Mouse (Mus musculus) MEL (cell line): ENCODE measurements around the gene Lexm. TPM values are rescaled to one million over a fixed set of nuclear protein-coding genes. Genes with fewer than 3 reads are reported as not detected.

Experiments
- DNase-seq: peaks from one replicate; pipeline ENCODE4 v3.0.0; 2011; ENCODE audit warnings: low read depth, low spot score
- H3K27ac ChIP-seq: 2 replicates; pipeline ENCODE4 v1.5.1; 2012; ENCODE audit warnings: low read depth, mild to moderate bottlenecking, control low read depth, low read length, moderate library complexity; ENCODE audit not compliant: control insufficient read depth
- H3K27me3 ChIP-seq, 2 experiments: fragments of 150-350 bp in 1 of 2; sonication (generic) in 1 of 2; 2 replicates each; pipeline ENCODE4 v1.6.1; 2012; ENCODE audit warnings: low read length in 2 of 2, mild to moderate bottlenecking in 2 of 2, improper control_type of control experiment in 1 of 2, moderate library complexity in 1 of 2; ENCODE audit not compliant: insufficient read depth in 2 of 2, control insufficient read depth in 1 of 2
- H3K36me3 ChIP-seq, 2 experiments: 2 replicates each; pipeline ENCODE4 v1.6.1; 2012 to 2014; ENCODE audit warnings: low read length in 2 of 2, improper control_type of control experiment in 1 of 2, inconsistent platforms in 1 of 2, mild to moderate bottlenecking in 1 of 2; ENCODE audit not compliant: insufficient read depth in 2 of 2, control insufficient read depth in 1 of 2
- H3K4me1 ChIP-seq, 2 experiments: fragments of 150-350 bp in 1 of 2; sonication (generic) in 1 of 2; 2 replicates each; pipeline ENCODE4 v1.6.1; 2012; ENCODE audit warnings: low read length in 2 of 2, improper control_type of control experiment in 1 of 2, mild to moderate bottlenecking in 1 of 2; ENCODE audit not compliant: insufficient read depth in 2 of 2, control insufficient read depth in 1 of 2
- H3K4me3 ChIP-seq, 2 experiments: fragments of 150-350 bp in 1 of 2; sonication (generic) in 1 of 2; 2 replicates each; pipeline ENCODE4 v1.5.1; 2012; ENCODE audit warnings: low read depth in 2 of 2, low read length in 2 of 2, mild to moderate bottlenecking in 2 of 2, moderate library complexity in 2 of 2, control low read depth in 1 of 2, improper control_type of control experiment in 1 of 2; ENCODE audit not compliant: control insufficient read depth in 1 of 2, insufficient read depth in 1 of 2
- H3K79me2 ChIP-seq: 2 replicates; pipeline ENCODE4 v1.6.1; 2012; ENCODE audit warnings: mild to moderate bottlenecking, low read length, moderate library complexity; ENCODE audit not compliant: control insufficient read depth, poor library complexity, insufficient read depth
- H3K9ac ChIP-seq: 2 replicates; pipeline ENCODE4 v1.6.1; 2012; ENCODE audit warnings: low read depth, mild to moderate bottlenecking, control low read depth, low read length, moderate library complexity; ENCODE audit not compliant: control insufficient read depth, poor library complexity, severe bottlenecking
- H3K9me3 ChIP-seq: fragments of 150-350 bp; sonication (generic); replicated peaks from 2 replicates; pipeline ENCODE4 v1.6.1; 2012; ENCODE audit warnings: mild to moderate bottlenecking, low read length, improper control_type of control experiment, moderate library complexity; ENCODE audit not compliant: insufficient read depth
- CHD1 ChIP-seq: IDR thresholded peaks from 2 replicates; pipeline ENCODE4 v1.6.1; 2012; ENCODE audit warnings: low read depth, mild to moderate bottlenecking, inconsistent platforms, low read length, improper control_type of control experiment
- CTCF ChIP-seq, 3 experiments: IDR thresholded peaks in 2 of 3; conservative IDR thresholded peaks in 1 of 3; 2 replicates each; pipeline ENCODE4 v1.5.1; 2011 to 2012; ENCODE audit warnings: low read length in 3 of 3, low read depth in 2 of 3, mild to moderate bottlenecking in 2 of 3, improper control_type of control experiment in 1 of 3, inconsistent platforms in 1 of 3, mixed read lengths in 1 of 3, moderate library complexity in 1 of 3; ENCODE audit not compliant: control insufficient read depth in 1 of 3, insufficient read depth in 1 of 3, poor library complexity in 1 of 3, severe bottlenecking in 1 of 3
- E2F4 ChIP-seq: IDR thresholded peaks from 2 replicates; pipeline ENCODE4 v1.6.1; 2011; ENCODE audit warnings: low read depth, low read length, improper control_type of control experiment, borderline replicate concordance
- EP300 ChIP-seq, 2 experiments: IDR thresholded peaks; 2 replicates each; pipeline ENCODE4 v1.6.1; 2011; ENCODE audit warnings: improper control_type of control experiment in 2 of 2, low read length in 2 of 2, low read depth in 1 of 2, mild to moderate bottlenecking in 1 of 2
- GABPA ChIP-seq: IDR thresholded peaks from 2 replicates; pipeline ENCODE4 v1.6.1; 2012; ENCODE audit warnings: low read depth, mild to moderate bottlenecking, inconsistent platforms, low read length, improper control_type of control experiment, moderate library complexity
- HCFC1 ChIP-seq: IDR thresholded peaks from 2 replicates; pipeline ENCODE4 v1.6.1; 2012; ENCODE audit warnings: low read depth, mild to moderate bottlenecking, inconsistent platforms, low read length, improper control_type of control experiment, moderate library complexity
- JUND ChIP-seq: IDR thresholded peaks from 2 replicates; pipeline ENCODE4 v1.6.1; 2011; ENCODE audit warnings: low read depth, mild to moderate bottlenecking, improper control_type of control experiment, low read length
- MEF2A ChIP-seq: IDR thresholded peaks from 2 replicates; pipeline ENCODE4 v1.6.1; 2014; ENCODE audit warnings: low read depth, mild to moderate bottlenecking, inconsistent platforms, low read length, improper control_type of control experiment; ENCODE audit not compliant: poor library complexity, insufficient replicate concordance, severe bottlenecking; ENCODE audit errors: extremely low read depth
- MXI1 ChIP-seq: IDR thresholded peaks from 2 replicates; pipeline ENCODE4 v1.6.1; 2011; ENCODE audit warnings: mild to moderate bottlenecking, low read depth, low read length, improper control_type of control experiment
- NELFE ChIP-seq: IDR thresholded peaks from 2 replicates; pipeline ENCODE4 v1.6.1; 2011; ENCODE audit warnings: low read depth, low read length, improper control_type of control experiment
- NRF1 ChIP-seq: IDR thresholded peaks from 2 replicates; pipeline ENCODE4 v1.6.1; 2014; ENCODE audit warnings: low read depth, mild to moderate bottlenecking, inconsistent platforms, low read length, improper control_type of control experiment, moderate library complexity; ENCODE audit not compliant: poor library complexity, insufficient read depth, severe bottlenecking
- POLR2AphosphoS2 ChIP-seq: IDR thresholded peaks from 2 replicates; pipeline ENCODE4 v1.6.1; 2011; ENCODE audit warnings: low read length, improper control_type of control experiment
- POLR2AphosphoS5 ChIP-seq: IDR thresholded peaks from 2 replicates; pipeline ENCODE4 v1.6.1; 2012; ENCODE audit warnings: low read depth, borderline replicate concordance, mild to moderate bottlenecking, inconsistent platforms, low read length, moderate library complexity, mixed read lengths
- RAD21 ChIP-seq: IDR thresholded peaks from 2 replicates; pipeline ENCODE4 v1.6.1; 2011; ENCODE audit warnings: mild to moderate bottlenecking, low read depth, low read length, improper control_type of control experiment
- SMC3 ChIP-seq: IDR thresholded peaks from 2 replicates; pipeline ENCODE4 v1.6.1; 2011; ENCODE audit warnings: low read depth, low read length, improper control_type of control experiment
- TAL1 ChIP-seq: IDR thresholded peaks from 2 replicates; pipeline ENCODE4 v1.6.1; 2012; ENCODE audit warnings: mild to moderate bottlenecking, inconsistent platforms, low read length, moderate library complexity, mixed read lengths
- USF1 ChIP-seq: IDR thresholded peaks from 2 replicates; pipeline ENCODE4 v1.6.1; 2014; ENCODE audit warnings: low read depth, mild to moderate bottlenecking, inconsistent platforms, low read length, improper control_type of control experiment, moderate library complexity
- ZMIZ1 ChIP-seq: IDR thresholded peaks from 2 replicates; pipeline ENCODE4 v1.6.1; 2012; ENCODE audit warnings: low read depth, mild to moderate bottlenecking, inconsistent platforms, low read length, improper control_type of control experiment, moderate library complexity
- ZNF384 ChIP-seq: IDR thresholded peaks from 2 replicates; pipeline ENCODE4 v1.6.1; 2012; ENCODE audit warnings: low read depth, mild to moderate bottlenecking, inconsistent platforms, low read length, improper control_type of control experiment
- polyA plus RNA-seq, 2 experiments: library from polyadenylated mRNA; stranded (reverse) in 1 of 2; unstranded in 1 of 2; fragments of >175 nt in 1 of 2; fragments of >200 nt in 1 of 2; gene quantifications; 2 replicates each; pipeline versions ENCODE4 v1.2.1 to v1.2.4; 2012; ENCODE audit warnings: low replicate concordance in 2 of 2, low read depth in 1 of 2; ENCODE audit not compliant: insufficient read length in 2 of 2, insufficient read depth in 1 of 2, missing spikeins in 1 of 2
- total RNA-seq: library from RNA; depleted of rRNA; stranded (reverse); fragments of 300-350 nt; gene quantifications from 2 replicates; pipeline ENCODE4 v1.2.3, GENCODE M21; 2012

The Lexm gene
- total and polyA plus RNA-seq, 3 experiments = 6.1 to 17.5 TPM; not detected in 1

DNA sequence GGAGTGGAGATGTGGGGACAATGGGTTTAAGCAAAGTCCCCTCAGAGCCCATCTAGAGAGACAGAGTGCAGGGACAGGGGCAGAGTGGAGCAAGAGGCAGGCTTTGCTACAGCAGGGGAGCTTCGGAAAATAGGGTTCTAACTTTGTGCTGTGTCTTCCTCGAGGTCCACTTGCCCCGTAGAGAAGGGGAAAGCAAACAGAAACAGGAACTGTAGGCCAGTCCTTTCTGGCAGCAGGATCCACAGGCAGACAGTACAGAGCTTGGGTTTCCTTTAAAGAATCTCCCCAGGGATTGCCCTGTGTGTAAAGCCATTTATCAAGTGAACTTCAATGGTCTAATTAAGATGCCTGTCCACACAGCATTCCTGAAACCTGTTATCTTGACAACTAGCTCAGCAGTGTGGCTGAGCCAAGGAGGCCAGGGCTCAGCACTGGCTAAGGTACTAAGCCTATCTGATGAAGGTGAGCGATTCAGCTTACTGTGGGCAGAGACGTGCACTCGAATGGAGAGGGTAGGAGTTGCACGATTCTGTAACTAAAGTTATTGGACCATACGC, 71.1 kb downstream of the Lexm start:
- Histone ChIP-seq H3K27ac (no peak overlapping the region), H3K79me2 (no peaks in the 10 kb centered on the region), H3K36me3 (no peaks in the 10 kb centered on the region), H3K27me3 (peaks cover 0 to 13% of the 10 kb centered on the region in 2 experiments; a peak in 3 of 4 replicates), H3K9me3 (no peaks in the 10 kb centered on the region), H3K9ac (no peak overlapping the region), H3K4me1 (no peaks in the 10 kb centered on the region), H3K4me3 (no peak overlapping the region)
- TF ChIP-seq HCFC1 = no peak
- TF ChIP-seq NRF1 = no peak
- no peak for TF ChIP-seq JUND
- DNase-seq = no peak

DNA sequence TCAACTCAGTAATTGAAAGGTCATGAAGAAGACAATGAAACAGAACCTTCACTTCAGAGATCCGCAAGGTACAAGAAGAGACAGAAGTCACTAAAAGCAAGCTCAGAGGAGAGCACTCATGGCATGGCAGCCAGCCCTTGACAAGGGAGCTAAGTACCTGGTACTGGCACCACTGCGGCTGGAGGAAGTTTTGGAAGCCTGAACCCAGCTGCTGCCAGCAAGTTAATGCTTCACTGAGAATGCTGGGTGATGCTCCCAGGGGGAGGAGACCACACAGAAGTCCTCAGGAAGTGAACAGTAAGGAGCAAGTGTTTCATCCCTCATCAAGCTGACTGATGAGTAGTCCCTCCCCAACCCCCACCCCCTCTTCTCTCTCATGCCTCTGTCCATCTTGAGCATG, 74.8 kb downstream of the Lexm start:
- Histone ChIP-seq H3K27me3 (peaks cover 0 to 10% of the 10 kb centered on the region in 2 experiments; a peak in 3 of 4 replicates), H3K27ac (no peak overlapping the region), H3K36me3 (no peaks in the 10 kb centered on the region), H3K9me3 (no peaks in the 10 kb centered on the region), H3K4me1 (no peaks in the 10 kb centered on the region), H3K79me2 (no peaks in the 10 kb centered on the region), H3K4me3 (no peak overlapping the region), H3K9ac (no peak overlapping the region)
- DNase-seq = no peak
- TF ChIP-seq EP300 (IDR thresholded peaks at IDR 0.05; ENCODE audit: low read depth in 1 of 2, low read length in 2 of 2) = no peak
- TF ChIP-seq POLR2AphosphoS5 = no peak
- no peak for TF ChIP-seq ZNF384
- TF ChIP-seq CHD1 = no peak
- no peak for TF ChIP-seq GABPA
- no peak for TF ChIP-seq TAL1
- TF ChIP-seq CTCF (IDR thresholded peaks at IDR 0.05 in 2 of 3, conservative IDR thresholded peaks at IDR 0.05 in 1 of 3; ENCODE audit: control insufficient read depth in 1 of 3, insufficient read depth in 1 of 3, low read depth in 2 of 3, low read length in 3 of 3, poor library complexity in 1 of 3, severe bottlenecking in 1 of 3) = no peak
- TF ChIP-seq USF1 = no peak
- no peak for TF ChIP-seq SMC3
- TF ChIP-seq MEF2A = no peak
- TF ChIP-seq ZMIZ1 = no peak
- TF ChIP-seq E2F4 = no peak
- no peak for TF ChIP-seq POLR2AphosphoS2
- no peak for TF ChIP-seq NELFE
- TF ChIP-seq HCFC1 = no peak
- no peak for TF ChIP-seq RAD21
- TF ChIP-seq MXI1 = no peak
